ENCODE assay signal across 13 mouse cellular contexts in the genomic region with DNA sequence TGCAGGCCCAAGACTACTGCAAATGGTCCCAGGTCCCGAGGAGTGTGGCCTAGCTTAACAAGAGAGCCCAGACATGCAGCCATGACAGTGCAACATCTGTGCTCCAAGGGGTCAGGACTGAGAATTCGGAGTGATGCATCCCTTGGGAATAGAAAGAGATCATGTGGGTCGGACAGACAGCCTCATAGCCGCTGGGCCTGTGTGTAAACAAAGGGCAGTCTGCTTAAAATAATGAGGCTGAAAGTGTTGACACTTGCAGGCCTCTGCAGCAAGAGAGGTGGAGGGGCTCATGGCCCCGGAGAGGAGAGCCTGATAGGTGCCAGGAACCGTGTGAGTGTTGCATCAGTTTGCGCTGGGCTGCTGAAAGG. TPM values are rescaled to one million over a fixed set of nuclear protein-coding genes. Genes with fewer than 3 reads are reported as not detected.
DNase-seq lines count a peak whose midpoint lies in the region; ATAC-seq and TF ChIP-seq lines count a peak whose summit lies in the region.
"Had no signal": no experiment of that assay in that cellular context is flagged by ENCODE, and none has a peak within 500 bp of the region (broad histone marks: within the 10 kb centered on the region; RNA-seq: fewer than 3 reads in every experiment).

No protein-coding gene starts in this region.

- intact Hi-C loops in left cerebral cortex, postnatal 4 days (cut with DNase I), result no loop called here

- H3K27ac ChIP-seq in kidney, embryonic 16.5 days (ENCODE audit: low read length), result no peak overlapping the region
- H3K27ac ChIP-seq in embryonic facial prominence, embryonic 10.5 days (replicated peaks), result no peak overlapping the region
- peak overlapping the region; percentile 83 for H3K27ac ChIP-seq in hindbrain, embryonic 14.5 days
- peak overlapping the region; percentile 83 for H3K27ac ChIP-seq in midbrain, postnatal 0 days (ENCODE audit: low read depth, low read length)

- no peak for ATAC-seq in kidney, embryonic 16.5 days (ENCODE audit: low FRiP score, low TSS enrichment)
- ATAC-seq in hindbrain, embryonic 14.5 days (ENCODE audit: low FRiP score), result no peak
- no peak; the same call in 1 of the 2 replicates for ATAC-seq in midbrain, postnatal 0 days (ENCODE audit: low FRiP score)
- no peak for ATAC-seq in activated CD4-positive, CD25-positive, alpha-beta regulatory T cell, adult 4 months

- no peaks in the 10 kb centered on the region for H3K4me1 ChIP-seq in kidney, embryonic 16.5 days (ENCODE audit: insufficient read depth, low read length)
- peaks cover 26% of the 10 kb centered on the region for H3K4me1 ChIP-seq in embryonic facial prominence, embryonic 10.5 days
- H3K4me1 ChIP-seq in hindbrain, embryonic 14.5 days (replicated peaks; ENCODE audit: control insufficient read depth, insufficient read depth, low read length), result peaks cover 60% of the 10 kb centered on the region
- peaks cover 30% of the 10 kb centered on the region for H3K4me1 ChIP-seq in midbrain, postnatal 0 days (ENCODE audit: insufficient read depth, low read length)

- H3K4me2 ChIP-seq in kidney, embryonic 16.5 days (replicated peaks; ENCODE audit: low read depth, low read length), result 0 out of 2 replicates have a peak overlapping the region, but pooled peaks have one; percentile 58
- H3K4me2 ChIP-seq in hindbrain, embryonic 14.5 days (replicated peaks), result peak overlapping the region; percentile 75
- H3K4me2 ChIP-seq in midbrain, postnatal 0 days (ENCODE audit: low read depth, low read length, poor library complexity, severe bottlenecking), result peak overlapping the region; percentile 68

- no peak overlapping the region for H3K4me3 ChIP-seq in kidney, embryonic 16.5 days (ENCODE audit: low read length)
- H3K4me3 ChIP-seq in embryonic facial prominence, embryonic 10.5 days, result peak overlapping the region; percentile 53
- H3K4me3 ChIP-seq in hindbrain, embryonic 14.5 days (replicated peaks; ENCODE audit: low read length), result peak overlapping the region; percentile 44
- peak overlapping the region; percentile 42 for H3K4me3 ChIP-seq in midbrain, postnatal 0 days (ENCODE audit: low read depth, low read length)

- no peaks in the 10 kb centered on the region for H3K9me3 ChIP-seq in kidney, embryonic 16.5 days (ENCODE audit: low read length)
- H3K9me3 ChIP-seq in embryonic facial prominence, embryonic 10.5 days, result no peaks in the 10 kb centered on the region
- H3K9me3 ChIP-seq in hindbrain, embryonic 14.5 days (ENCODE audit: control insufficient read depth, low read length), result no peaks in the 10 kb centered on the region
- H3K9me3 ChIP-seq in midbrain, postnatal 0 days (ENCODE audit: low read length), result no peaks in the 10 kb centered on the region

- peaks cover 29% of the 10 kb centered on the region for H3K27me3 ChIP-seq in kidney, embryonic 16.5 days (ENCODE audit: insufficient read depth, low read length)
- peaks cover 65% of the 10 kb centered on the region for H3K27me3 ChIP-seq in embryonic facial prominence, embryonic 10.5 days (replicated peaks; ENCODE audit: low read depth, poor library complexity, severe bottlenecking)
- H3K27me3 ChIP-seq in hindbrain, embryonic 14.5 days (ENCODE audit: control insufficient read depth, insufficient read depth, low read length), result peaks cover 3% of the 10 kb centered on the region; the same call in 1 of the 2 replicates
- H3K27me3 ChIP-seq in midbrain, postnatal 0 days (ENCODE audit: insufficient read depth, low read length), result no peaks in the 10 kb centered on the region

- 33% methylated on average over 7 of the region's 7 CpGs for WGBS in kidney, embryonic 16.5 days
- 20% methylated on average over 7 of the region's 7 CpGs for WGBS in embryonic facial prominence, embryonic 10.5 days
- 20% methylated on average over 7 of the region's 7 CpGs for WGBS in hindbrain, embryonic 14.5 days
- 24% methylated on average over 7 of the region's 7 CpGs for WGBS in midbrain, postnatal 0 days

- H3K9ac ChIP-seq in kidney, embryonic 16.5 days (replicated peaks; ENCODE audit: low read length), result no peak overlapping the region
- peak overlapping the region; percentile 70 for H3K9ac ChIP-seq in hindbrain, embryonic 14.5 days
- H3K9ac ChIP-seq in midbrain, postnatal 0 days (replicated peaks; ENCODE audit: low read length, poor library complexity, severe bottlenecking), result peak overlapping the region; percentile 71

- no peaks in the 10 kb centered on the region for H3K36me3 ChIP-seq in kidney, embryonic 16.5 days (ENCODE audit: insufficient read depth, low read length)
- no peaks in the 10 kb centered on the region for H3K36me3 ChIP-seq in embryonic facial prominence, embryonic 10.5 days (replicated peaks)
- H3K36me3 ChIP-seq in hindbrain, embryonic 14.5 days (replicated peaks; ENCODE audit: control insufficient read depth, insufficient read depth), result no peaks in the 10 kb centered on the region
- no peaks in the 10 kb centered on the region for H3K36me3 ChIP-seq in midbrain, postnatal 0 days (ENCODE audit: insufficient read depth, low read length)

- TF ChIP-seq CTCF in midbrain, postnatal 0 days (IDR thresholded peaks at IDR 0.05), result no peak

- no peak for DNase-seq in kidney, postnatal 25 days
- no peak for DNase-seq in embryonic facial prominence, embryonic 10.5 days (ENCODE audit: low spot score)
- DNase-seq in hindbrain, embryonic 14.5 days (ENCODE audit: low spot score), result no peak
- no peak for DNase-seq in midbrain, postnatal 0 days (ENCODE audit: low spot score)
- no peak for DNase-seq in cerebellum, adult 8-10 months
- DNase-seq in left cerebral cortex, postnatal 4 days, result no peak
- DNase-seq: adrenal gland, adult 8-10 months; cerebellum, adult 9-11 months; gastrocnemius, postnatal 36 days had no signal

RNA-seq across cellular contexts. Expression of a gene that starts 6.2 kb away (rescaled TPM):
- polyA plus RNA-seq in kidney, embryonic 16.5 days (2015; fragmentation: Nextera tagmentation; extraction: Ambion mirVana), result 0.67 and 0.91 TPM in 2 replicates
- polyA plus RNA-seq in embryonic facial prominence, embryonic 10.5 days (2016; fragmentation: Nextera tagmentation; extraction: Ambion mirVana), result 1.5 and 1.6 TPM in 2 replicates
- 64.6 and 72.2 TPM in 2 replicates for polyA plus RNA-seq in hindbrain, embryonic 14.5 days (2014; fragmentation: Nextera tagmentation; extraction: Ambion mirVana)
- 118 and 132 TPM in 2 replicates for total RNA-seq in midbrain, postnatal 0 days (2014; rRNA removed)
- polyA plus RNA-seq in midbrain, postnatal 0 days (2015; fragmentation: Nextera tagmentation; extraction: Ambion mirVana), result 124 and 126 TPM in 2 replicates
- 10 to 100 TPM; 83.6 to 91.1 TPM for total RNA-seq in left cerebral cortex, postnatal 4 days (2021)
- polyA plus RNA-seq in activated CD4-positive, CD25-positive, alpha-beta regulatory T cell, adult 4 months (2017; shearing (Covaris generic)), result not detected
- total RNA-seq: CH12.LX; gastrocnemius, postnatal 36 days; monocyte, adult 5-6 weeks had no signal

RNA-seq across cellular contexts. Expression of a gene that starts 21.1 kb away (rescaled TPM):
- polyA plus RNA-seq in kidney, embryonic 16.5 days (2015; fragmentation: Nextera tagmentation; extraction: Ambion mirVana), result 0.13 and 0.19 TPM in 2 replicates
- not detected in 2 replicates for polyA plus RNA-seq in embryonic facial prominence, embryonic 10.5 days (2016; fragmentation: Nextera tagmentation; extraction: Ambion mirVana)
- 0.18 and 0.19 TPM in 2 replicates for polyA plus RNA-seq in hindbrain, embryonic 14.5 days (2014; fragmentation: Nextera tagmentation; extraction: Ambion mirVana)
- total RNA-seq in midbrain, postnatal 0 days (2014; rRNA removed), result 0.05 TPM in 1 of 2 replicates, not detected in the other
- 0.05 TPM in 1 of 2 replicates, not detected in the other for polyA plus RNA-seq in midbrain, postnatal 0 days (2015; fragmentation: Nextera tagmentation; extraction: Ambion mirVana)
- under 1 TPM; 0.74 to 0.95 TPM for total RNA-seq in left cerebral cortex, postnatal 4 days (2021)
- not detected for polyA plus RNA-seq in activated CD4-positive, CD25-positive, alpha-beta regulatory T cell, adult 4 months (2017; shearing (Covaris generic))
- total RNA-seq: CH12.LX; monocyte, adult 5-6 weeks had no signal

Comparison
In these comparisons a context has a peak if more than half of its experiments do, and no peak if none do; other contexts are left out.
1. H3K27ac ChIP-seq: peak in hindbrain, embryonic 14.5 days (single experiment) and midbrain, postnatal 0 days (single experiment); none in kidney, embryonic 16.5 days (single experiment) and embryonic facial prominence, embryonic 10.5 days (single experiment).
2. RNA of a gene that starts 6.2 kb away (polyA plus RNA-seq): 124 to 126 TPM in midbrain, postnatal 0 days and 64.6 to 72.2 TPM in hindbrain, embryonic 14.5 days; 1.5 to 1.6 TPM in embryonic facial prominence, embryonic 10.5 days, 0.67 to 0.91 TPM in kidney, embryonic 16.5 days and not detected in activated CD4-positive, CD25-positive, alpha-beta regulatory T cell, adult 4 months; every median in the first group is over 10 times any median in the second.
3. Peak in every context shown above with its lines, with median percentiles within 50 percentile points of each other: H3K4me2 ChIP-seq.